Mouse (Mus musculus) forelimb bud, embryonic 11.5 days (tissue): ENCODE measurements at regions not wholly inside any gene's neighbourhood (a gene's known extent, or its start where the extent isn't known, plus 50 kb on each side); places are given as distances from the start of the nearest gene placed in this dataset.

Source experiments
- DNase-seq: peaks from one replicate; pipeline ENCODE4 v3.0.0-alpha.2; 2012; ENCODE audit warnings: low read depth, low spot score

DNA sequence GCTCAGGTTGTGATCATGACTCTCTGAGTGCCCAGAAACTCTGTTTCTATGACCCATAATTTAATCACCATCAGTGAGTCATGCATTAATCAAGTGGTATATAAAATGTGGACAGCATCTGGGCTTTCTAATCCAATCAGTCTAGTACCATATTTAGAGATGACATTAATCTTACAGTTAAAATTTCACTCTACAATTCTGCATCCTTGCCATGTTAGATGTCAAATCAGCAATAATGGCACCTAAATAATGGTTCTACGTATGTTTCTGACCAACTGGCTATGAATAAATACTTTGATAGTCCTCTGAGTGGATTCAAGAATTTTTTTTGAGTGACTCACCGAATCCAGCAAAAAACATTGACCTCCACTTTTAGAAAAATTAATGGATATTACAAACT is 383.0 kb upstream of the Gm12666 start:
- no peak for DNase-seq

DNA sequence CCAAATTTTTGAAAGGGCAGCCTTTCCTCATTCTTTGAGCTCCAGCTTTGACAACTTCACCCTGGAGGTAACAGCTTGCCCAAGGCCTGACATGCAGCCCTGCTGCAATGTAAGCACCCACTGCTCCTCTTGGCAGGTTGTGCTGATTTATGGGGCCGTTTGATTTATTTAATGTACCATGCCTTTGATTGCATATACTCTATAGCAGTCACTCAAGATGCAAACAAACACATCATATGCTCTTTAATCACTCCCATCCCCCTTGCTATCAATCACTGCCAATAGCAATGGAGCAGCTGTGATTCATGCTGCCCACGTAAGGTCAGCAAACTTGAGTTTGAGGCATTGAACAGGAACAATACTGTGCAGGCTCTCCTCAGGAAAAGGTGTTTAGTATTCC is 373.8 kb upstream of the Gm12666 start:
- peak; percentile 19 for DNase-seq

DNA sequence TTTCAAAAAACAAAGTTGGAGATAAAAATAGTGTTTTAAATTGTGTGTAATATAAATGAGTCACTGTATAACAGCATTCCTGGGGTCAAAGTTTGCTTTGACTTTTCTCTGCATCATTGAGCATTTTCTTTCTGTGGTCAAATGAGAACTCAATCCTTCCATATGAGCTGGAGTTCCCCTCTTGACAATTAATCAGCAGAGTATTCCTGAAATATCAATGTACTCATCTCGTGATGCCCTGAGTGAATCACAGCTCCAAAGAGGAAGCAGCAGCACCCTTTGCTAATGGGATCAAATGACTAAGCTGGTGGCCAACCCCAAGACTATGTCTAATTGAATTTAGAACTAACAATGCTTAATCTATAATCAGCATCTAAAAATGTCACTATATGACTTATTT is 363.6 kb upstream of the Gm12666 start:
- no peak for DNase-seq

DNA sequence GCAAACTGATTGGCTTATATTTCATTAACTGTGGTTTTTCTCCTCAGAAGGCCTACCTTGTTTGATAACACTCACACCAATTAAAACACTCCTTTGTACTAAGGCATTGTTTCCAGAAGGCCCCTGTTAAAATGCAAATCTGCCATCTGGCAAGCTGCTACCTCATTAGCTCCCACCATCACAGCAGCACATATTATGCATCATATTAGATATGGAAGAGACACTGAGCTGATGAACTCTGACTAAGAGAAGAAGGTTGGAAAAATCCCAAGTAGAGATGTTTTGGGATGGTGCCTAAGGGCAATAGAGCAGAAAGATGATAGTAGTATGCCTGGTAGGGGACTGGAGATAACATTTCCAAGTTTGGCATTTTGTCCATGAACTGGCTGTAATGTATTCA is 350.5 kb upstream of the Gm12666 start:
- DNase-seq: no peak

DNA sequence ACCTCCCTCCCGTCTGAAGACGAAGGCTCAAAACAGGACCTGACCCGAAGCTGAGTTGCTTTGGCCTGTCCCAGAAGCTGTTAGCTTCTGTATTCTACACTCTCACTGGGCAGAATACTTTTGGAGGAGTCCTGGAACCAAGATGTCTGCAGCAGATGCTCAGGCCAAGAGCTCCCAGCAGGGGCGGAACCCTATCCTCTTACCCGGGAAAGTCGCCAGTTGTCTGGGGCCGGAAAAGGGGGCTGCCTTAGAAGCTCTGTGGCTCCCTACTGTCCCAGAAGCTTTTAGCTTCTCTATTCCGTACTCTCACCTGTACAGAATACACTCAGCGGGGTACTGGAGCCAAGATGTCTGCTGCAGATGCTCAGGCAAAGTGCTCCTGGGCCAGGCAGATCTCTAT is 346.7 kb upstream of the Gm12666 start:
- no peak for DNase-seq

DNA sequence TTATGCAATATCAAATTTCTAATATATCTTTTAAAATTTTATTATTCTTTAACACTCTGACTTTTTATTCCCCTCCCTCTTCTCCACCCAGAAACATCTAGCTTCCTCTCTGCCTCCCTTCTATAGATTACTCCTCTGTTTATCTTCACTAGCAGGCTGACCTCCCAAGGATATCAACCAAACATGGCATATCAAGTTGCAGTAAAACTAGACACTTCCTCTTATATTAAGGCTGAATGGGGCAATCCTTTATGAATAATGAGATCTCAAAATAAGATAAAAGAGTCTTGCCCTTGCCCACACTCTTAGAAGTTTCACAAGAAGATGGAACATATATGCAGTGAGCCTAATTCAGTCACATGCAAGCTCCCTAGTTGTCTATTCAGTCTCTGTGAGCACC is 310.5 kb upstream of the Gm12666 start:
- DNase-seq: no peak

DNA sequence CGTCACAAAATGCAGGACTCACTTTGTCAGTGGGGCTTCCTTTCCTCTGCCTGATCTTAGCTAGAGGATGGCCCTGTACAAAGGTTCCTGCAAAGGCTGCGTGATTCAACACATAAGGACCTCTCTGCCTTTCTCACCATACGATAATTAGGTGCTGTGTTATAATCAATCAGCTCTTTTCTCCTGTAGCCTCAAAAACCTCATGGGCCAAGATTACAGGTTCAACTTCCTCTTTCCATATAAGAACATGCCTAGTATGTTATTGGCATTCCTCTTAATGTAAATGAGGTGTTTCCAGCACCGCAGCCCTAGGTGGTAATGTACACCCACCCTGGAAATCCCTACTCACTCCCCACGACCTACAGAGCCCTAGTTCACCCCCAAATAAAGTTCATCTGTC is 308.6 kb upstream of the Gm12666 start:
- DNase-seq: no peak

DNA sequence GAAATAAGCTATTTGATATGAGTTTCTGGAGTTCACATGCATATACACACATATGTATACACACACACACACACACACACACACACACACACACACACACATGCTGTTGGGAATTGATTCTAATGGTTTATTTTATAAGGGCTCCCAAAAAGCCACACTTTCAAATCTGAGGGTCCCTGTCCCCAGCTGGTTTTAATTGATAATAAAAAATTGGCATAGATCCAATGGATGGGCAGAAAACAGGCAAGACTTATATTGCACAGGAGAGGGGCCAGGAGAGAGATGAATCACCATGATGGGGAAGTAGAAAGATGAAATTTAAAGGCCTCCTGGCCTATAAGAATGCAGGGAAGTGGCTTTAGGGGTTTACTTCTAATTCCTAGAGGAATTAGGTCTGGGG is 295.1 kb upstream of the Gm12666 start:
- no peak for DNase-seq

DNA sequence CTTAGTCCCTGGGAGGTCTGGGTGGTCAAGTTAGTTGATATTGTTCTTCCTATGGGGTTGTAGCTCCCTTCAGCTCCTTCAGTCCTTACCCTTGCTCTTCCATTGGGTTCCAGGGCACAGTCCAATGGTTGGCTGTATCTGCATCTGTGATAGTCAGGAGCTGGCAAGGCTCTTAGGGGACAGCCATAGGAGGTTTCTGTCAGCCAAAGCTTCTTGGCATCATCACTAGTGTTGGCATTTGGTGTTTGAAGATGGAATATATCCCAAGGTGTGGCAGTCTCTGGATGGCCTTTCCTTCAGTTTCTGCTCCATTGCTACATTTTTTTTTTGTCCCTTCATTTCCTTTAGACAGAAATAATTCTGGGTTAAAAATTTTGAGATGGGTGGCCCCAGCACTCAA is 266.6 kb upstream of the Gm12666 start:
- no peak for DNase-seq
